Mouse (Mus musculus) kidney, adult 2 months (tissue): ENCODE data around the gene Mink1.

ENCODE experiments used
- CTCF ChIP-seq: fragments of 200-500 bp; conservative IDR thresholded peaks from 2 replicates; pipeline ENCODE4 v1.5.1; 2011; ENCODE audit warnings: low read depth, mild to moderate bottlenecking, control low read depth, low read length, moderate library complexity, mixed read lengths; ENCODE audit not compliant: insufficient read depth, insufficient read length
- POLR2A ChIP-seq: fragments of 200-500 bp; IDR thresholded peaks from one replicate; pipeline ENCODE4 v1.6.1; 2011; ENCODE audit warnings: low read depth, low read length, control low read depth

- TF ChIP-seq POLR2A (no peak), CTCF (no peak)
Observed at GRCm38 (mm10) chr11:70645461-70646258, 83.0 kb downstream of the Mink1 start.
